Mouse (Mus musculus) ES-E14 (cell line): Measurements from ENCODE around the gene Smad9.

Source experiments
- CHD2 ChIP-seq: IDR thresholded peaks from 2 replicates; pipeline ENCODE4 v1.6.1; 2014; ENCODE audit warnings: mild to moderate bottlenecking, low read depth, low read length, inconsistent platforms
- HCFC1 ChIP-seq: IDR thresholded peaks from 2 replicates; pipeline ENCODE4 v1.6.1; 2012; ENCODE audit warnings: low read length, inconsistent platforms, borderline replicate concordance; ENCODE audit not compliant: insufficient read depth
- MAFK ChIP-seq: IDR thresholded peaks from 2 replicates; pipeline ENCODE4 v1.6.1; 2014; ENCODE audit warnings: mild to moderate bottlenecking, low read depth, low read length, inconsistent platforms; ENCODE audit not compliant: insufficient read depth
- ZC3H11A ChIP-seq: IDR thresholded peaks from 2 replicates; pipeline ENCODE4 v1.6.1; 2012; ENCODE audit warnings: low read depth, mild to moderate bottlenecking, inconsistent platforms, low read length, borderline replicate concordance
- ZNF384 ChIP-seq: IDR thresholded peaks from 2 replicates; pipeline ENCODE4 v1.6.1; 2012; ENCODE audit warnings: low read depth, low read length, inconsistent platforms

DNA sequence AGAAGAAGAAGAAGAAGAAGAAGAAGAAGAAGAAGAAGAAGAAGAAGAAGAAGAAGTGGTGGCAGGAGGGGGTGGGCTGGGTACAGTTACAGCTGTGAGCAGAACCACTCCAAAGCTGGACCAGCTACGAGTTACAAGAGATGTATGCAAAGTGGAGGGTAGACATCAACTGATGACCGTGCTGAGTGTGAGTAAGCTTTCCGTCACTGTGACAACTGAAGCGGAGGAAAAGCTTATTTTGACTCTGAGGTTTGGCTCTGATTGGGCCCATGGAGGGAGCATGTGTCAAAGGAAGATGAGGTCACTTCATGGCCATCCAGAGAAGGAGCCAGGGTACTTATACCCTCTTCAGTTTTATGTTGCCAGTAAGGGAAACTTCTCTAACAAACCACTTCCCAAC, 2.0 kb upstream of the Smad9 start:
- TF ChIP-seq ZC3H11A (no peak), ZNF384 (no peak), MAFK (no peak), CHD2 (no peak), HCFC1 (no peak)
